Mouse (Mus musculus) embryo, embryonic 11 days (tissue): ENCODE results near the gene Fn3k.

ENCODE experiments used
- DNase-seq: peaks from one replicate; pipeline ENCODE4 v3.0.0-alpha.2; 2015

The Fn3k gene

DNA sequence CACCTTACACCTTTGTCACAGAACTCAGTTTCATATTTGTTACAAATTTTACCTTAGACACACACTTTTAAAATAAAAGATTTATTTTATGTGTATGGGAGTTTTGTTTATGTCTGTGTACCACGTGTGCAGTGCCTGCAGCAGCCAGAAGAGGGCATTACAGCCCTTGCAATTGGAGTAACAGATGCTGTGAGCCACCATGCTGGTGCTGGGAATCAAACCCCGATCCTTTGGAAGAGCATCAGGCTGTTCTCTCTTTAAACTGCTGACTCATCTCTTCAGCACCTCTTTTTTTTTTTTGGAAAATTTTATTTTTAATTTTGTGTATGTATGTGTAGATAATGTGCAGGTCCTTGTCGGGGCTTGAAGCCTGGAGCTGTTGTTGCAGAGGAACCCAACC is 23.2 kb downstream of the Fn3k start:
- DNase-seq: no peak

DNA sequence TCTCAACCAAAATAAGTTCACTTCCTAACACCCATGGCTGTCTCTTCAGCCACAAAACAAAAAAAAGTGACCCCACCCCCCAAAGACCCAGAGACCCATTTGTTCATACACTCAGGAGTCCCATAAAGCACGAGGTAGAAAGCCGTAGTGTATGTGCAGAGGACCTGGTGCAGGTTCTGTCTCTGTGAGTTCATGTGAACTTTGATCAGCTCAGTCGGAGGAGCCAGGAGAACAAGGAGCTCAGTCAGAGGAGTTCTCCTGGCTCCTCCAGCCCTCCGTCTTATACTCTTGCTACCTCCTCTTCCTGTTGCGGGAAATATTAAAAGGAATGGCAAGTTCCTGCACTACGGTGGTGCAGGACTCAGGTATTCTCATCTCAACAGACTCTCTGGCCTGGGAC is 32.7 kb downstream of the Fn3k start:
- no peak for DNase-seq

DNA sequence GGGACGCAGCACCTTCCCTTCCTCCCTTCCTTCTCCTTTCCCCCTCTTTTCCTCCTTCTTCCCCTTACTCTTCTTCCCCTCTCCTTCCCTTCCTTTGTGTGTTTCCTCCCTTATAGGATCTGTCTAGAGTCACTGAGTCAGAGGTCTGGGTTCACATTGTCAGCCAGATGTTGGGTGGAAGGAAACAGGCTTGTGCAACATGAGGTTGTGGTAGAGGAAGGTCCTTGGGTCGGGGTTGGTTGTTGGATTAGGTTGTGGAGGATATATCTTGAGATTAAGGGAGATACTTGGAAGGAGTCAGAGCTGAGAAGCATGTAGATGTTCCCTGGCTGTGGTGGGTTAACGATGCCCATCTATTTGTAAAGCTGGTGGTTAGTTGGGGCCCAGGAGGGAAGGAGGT is 40.1 kb downstream of the Fn3k start:
- no peak for DNase-seq

DNA sequence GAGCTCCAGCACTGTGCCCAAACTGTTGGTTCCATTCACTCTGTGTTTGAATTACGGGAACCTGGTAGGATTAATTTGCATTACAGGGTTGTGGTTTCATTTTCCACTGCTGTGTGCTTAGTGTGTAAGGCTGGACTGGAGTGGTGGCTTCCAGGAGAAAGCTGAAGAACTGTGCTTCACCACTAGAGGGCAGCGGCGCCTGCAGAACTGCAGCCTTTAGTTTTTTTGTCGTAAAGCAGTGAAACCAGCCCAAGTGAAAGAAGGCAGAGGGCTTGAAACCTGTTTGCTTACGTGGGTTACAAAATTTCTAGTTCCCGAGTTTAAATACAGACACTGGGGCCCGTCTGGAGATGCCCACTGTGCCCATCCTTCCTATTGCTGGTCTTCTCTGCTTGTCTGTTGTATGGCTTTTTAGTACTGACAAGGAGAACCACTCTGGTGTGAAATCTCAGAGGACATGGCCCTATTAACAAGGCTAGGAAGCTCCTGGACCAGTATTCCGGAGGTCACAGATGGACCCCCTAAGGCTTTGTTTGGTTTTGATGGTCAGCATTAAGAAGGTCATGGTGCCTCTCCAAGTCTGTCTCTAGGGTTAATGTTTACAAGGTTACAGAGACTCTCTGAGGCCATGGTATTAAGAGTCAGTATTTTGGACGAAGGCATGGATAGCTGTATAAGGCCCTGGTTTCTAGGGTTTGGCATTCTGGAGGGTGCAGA is 41.1 kb downstream of the Fn3k start:
- peak; percentile 75 for DNase-seq

DNA sequence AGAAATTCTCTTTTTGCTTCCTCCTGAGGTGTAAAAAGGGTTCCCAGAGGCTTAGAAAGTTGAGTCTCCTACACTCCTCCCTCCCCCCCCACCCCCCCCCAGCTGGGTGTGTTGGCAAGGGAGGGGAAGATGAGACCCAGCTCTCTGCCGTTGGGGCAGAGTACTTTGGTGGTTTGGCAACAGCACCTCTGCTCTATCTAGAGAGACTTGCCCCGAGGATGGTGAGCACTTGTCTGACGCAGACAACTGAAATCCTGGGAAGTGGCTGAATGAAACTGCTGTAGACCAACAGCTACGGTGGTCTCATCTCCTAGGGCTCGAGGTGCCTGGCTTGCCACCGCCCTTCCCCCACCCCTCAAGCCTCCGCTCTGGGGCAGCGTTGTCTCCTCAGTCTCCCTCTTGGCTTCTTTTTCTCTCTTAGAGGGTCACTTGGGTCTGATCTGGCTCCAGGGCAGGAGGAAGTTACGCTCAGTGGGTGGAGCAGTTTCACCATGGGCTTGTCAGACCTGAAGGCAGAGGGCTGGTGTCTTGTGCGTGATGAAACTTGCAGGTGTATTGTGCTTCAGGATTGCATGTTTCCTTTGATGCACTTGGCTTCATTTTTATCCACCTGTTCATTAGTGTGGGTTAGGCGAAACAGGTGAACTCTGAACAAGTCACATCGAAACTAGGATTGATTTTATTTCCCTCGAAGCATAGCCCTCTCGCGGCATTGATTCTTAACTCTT is 44.9 kb downstream of the Fn3k start:
- DNase-seq: no peak

DNA sequence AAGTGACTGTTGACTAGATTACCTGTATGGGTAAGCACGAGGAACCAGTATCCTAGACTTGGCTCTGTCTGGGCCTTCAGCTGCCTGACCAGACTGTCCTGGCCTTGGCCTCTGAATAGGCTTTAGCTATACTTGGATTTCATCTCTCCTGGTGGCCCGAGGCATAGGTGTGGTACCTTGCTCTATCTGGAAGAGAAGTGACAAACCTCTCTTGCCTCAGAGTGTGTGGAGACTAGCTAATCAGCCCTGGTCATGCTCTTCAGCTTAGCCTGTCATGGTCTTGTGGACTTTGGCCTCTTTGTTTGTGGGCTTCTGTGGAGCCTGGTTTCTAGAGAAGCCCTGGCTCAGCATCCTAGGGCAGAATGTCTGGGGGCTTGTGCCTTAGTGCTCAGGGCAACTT is 46.4 kb downstream of the Fn3k start:
- no peak for DNase-seq

DNA sequence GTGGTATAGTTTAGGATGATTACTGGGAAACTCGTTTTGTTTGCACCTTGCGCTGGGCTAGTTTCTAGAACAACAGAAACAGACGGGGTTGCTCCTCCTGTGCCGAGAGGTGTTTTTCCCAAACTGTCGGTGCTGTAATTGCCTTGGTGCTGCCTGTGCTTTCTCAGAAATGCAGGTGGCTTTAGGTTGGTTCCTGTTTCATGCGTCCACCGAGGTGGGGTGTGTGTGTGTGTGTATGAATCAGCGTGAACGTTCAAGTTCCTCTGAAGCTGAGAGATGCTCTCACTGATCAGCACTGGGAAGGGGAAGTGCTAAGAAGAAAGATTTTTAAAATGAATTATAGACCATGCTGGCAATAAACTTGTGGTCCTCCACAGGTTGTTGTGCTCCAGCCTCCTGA is 51.2 kb downstream of the Fn3k start:
- DNase-seq: no peak

DNA sequence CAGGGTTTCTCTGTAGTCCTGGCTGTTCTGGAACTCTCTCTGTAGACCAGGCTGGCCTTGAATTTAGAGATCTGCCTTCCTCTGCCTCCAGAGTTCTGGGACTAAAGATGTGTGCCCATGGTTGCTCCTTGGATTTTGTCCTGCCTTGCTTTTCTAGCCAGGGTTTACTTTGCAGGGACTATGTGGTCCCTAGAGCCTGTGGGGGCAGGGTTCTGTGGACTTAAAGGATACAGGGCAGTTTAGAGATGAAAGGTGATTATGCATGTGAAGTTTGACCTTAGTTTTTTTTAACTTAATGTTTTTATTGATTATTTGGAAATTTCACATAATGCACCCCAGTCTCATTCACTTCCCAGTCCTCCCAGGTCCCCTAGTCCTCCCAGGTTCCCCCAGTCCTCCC is 55.9 kb downstream of the Fn3k start:
- no peak for DNase-seq
